Mouse (Mus musculus): ENCODE measurements at regions not wholly inside any gene's neighbourhood (a gene's known extent, or its start where the extent isn't known, plus 50 kb on each side); places are given as distances from the start of the nearest gene placed in this dataset.

- no peak for DNase-seq
Measured at GRCm38 (mm10) chr7:117127728-117128127, 253.1 kb upstream of the Xylt1 start.

- DNase-seq: no peak
Measured at GRCm38 (mm10) chr7:117134869-117135268, 245.9 kb upstream of the Xylt1 start.

GRCm38 (mm10) chr7:117138681-117139080 lies 242.1 kb upstream of the Xylt1 start:
- no peak for DNase-seq

- DNase-seq: peak; percentile 78 to 83
Measured at GRCm38 (mm10) chr7:117139245-117139970, 241.4 kb upstream of the Xylt1 start.

GRCm38 (mm10) chr7:117139971-117140247 lies 240.9 kb upstream of the Xylt1 start:
- DNase-seq: no peak

- DNase-seq: no peak
Measured at GRCm38 (mm10) chr7:117146809-117147208, 234.0 kb upstream of the Xylt1 start.

- DNase-seq: no peak
Measured at GRCm38 (mm10) chr7:117150355-117150754, 230.4 kb upstream of the Xylt1 start.

- DNase-seq: no peak
Measured at GRCm38 (mm10) chr7:117153826-117154550, 226.8 kb upstream of the Xylt1 start.

GRCm38 (mm10) chr7:117161193-117161908 lies 219.4 kb upstream of the Xylt1 start:
- DNase-seq: no peak

GRCm38 (mm10) chr7:117174811-117175422 lies 205.9 kb upstream of the Xylt1 start:
- DNase-seq: no peak

GRCm38 (mm10) chr7:117184011-117184410 lies 196.8 kb upstream of the Xylt1 start:
- DNase-seq: no peak

GRCm38 (mm10) chr7:117185891-117186290 lies 194.9 kb upstream of the Xylt1 start:
- no peak for DNase-seq

- DNase-seq: no peak
Measured at GRCm38 (mm10) chr7:117196611-117197010, 184.2 kb upstream of the Xylt1 start.

- no peak for DNase-seq
Measured at GRCm38 (mm10) chr7:117226294-117226693, 154.5 kb upstream of the Xylt1 start.

GRCm38 (mm10) chr7:117229619-117230018 lies 151.2 kb upstream of the Xylt1 start:
- DNase-seq: no peak

GRCm38 (mm10) chr7:117256819-117257218 lies 124.0 kb upstream of the Xylt1 start:
- DNase-seq: no peak

GRCm38 (mm10) chr7:117258557-117258956 lies 122.2 kb upstream of the Xylt1 start:
- DNase-seq: no peak

- no peak for DNase-seq
Measured at GRCm38 (mm10) chr7:117259151-117259550, 121.6 kb upstream of the Xylt1 start.

GRCm38 (mm10) chr7:117259674-117260294 lies 121.0 kb upstream of the Xylt1 start:
- no peak for DNase-seq

- no peak for DNase-seq
Measured at GRCm38 (mm10) chr7:117260596-117260995, 120.2 kb upstream of the Xylt1 start.

- no peak for DNase-seq
Measured at GRCm38 (mm10) chr7:117263126-117263525, 117.7 kb upstream of the Xylt1 start.

- DNase-seq: no peak
Measured at GRCm38 (mm10) chr7:117264341-117264740, 116.4 kb upstream of the Xylt1 start.

- peak; percentile 71 to 83 for DNase-seq
Measured at GRCm38 (mm10) chr7:117268096-117268495, 112.7 kb upstream of the Xylt1 start.
